Mouse (Mus musculus): ENCODE measurements around the gene Zc3h14. TPM values are rescaled to one million over a fixed set of nuclear protein-coding genes. Genes with fewer than 3 reads are reported as not detected.

The Zc3h14 gene
- polyA plus RNA-seq, 1 experiment, result 35.8 TPM

GRCm38 (mm10) chr12:98736951-98737800 is 9.6 kb upstream of the Zc3h14 start, which contains the start of gene Ptpn21:
Ptpn21 (minus strand) TSS chr12:98737405.
- 1% methylated on average over 75 of the region's 75 CpGs for WGBS
- no peak for DNase-seq (ENCODE audit: low read depth, low spot score)

- no peak for DNase-seq (ENCODE audit: low read depth, low spot score)
Observed at GRCm38 (mm10) chr12:98737801-98738350, 8.9 kb upstream of the Zc3h14 start.

GRCm38 (mm10) chr12:98741011-98741501 is 5.7 kb upstream of the Zc3h14 start:
- DNase-seq (ENCODE audit: low read depth, low spot score), result no peak
- 23% methylated on average over 3 of the region's 3 CpGs for WGBS

More at GRCm38 (mm10) chr12:98737801-98738350, 8.9 kb upstream of the Zc3h14 start:
- 14% methylated on average over 7 of the region's 7 CpGs for WGBS

GRCm38 (mm10) chr12:98745626-98746025 is 1.1 kb upstream of the Zc3h14 start:
- WGBS, result 54% methylated on average over 4 of the region's 4 CpGs
- no peak for DNase-seq (ENCODE audit: low read depth, low spot score)

- WGBS, result 13% methylated on average over 2 of the region's 2 CpGs
- no peak for DNase-seq (ENCODE audit: low read depth, low spot score)
Observed at GRCm38 (mm10) chr12:98746131-98746530, 633 bp upstream of the Zc3h14 start.

- 1% methylated on average over 14 of the region's 14 CpGs for WGBS
- DNase-seq (ENCODE audit: low read depth, low spot score), result no peak
Observed at GRCm38 (mm10) chr12:98747380-98747753, 603 bp downstream of the Zc3h14 start.

- no peak for DNase-seq (ENCODE audit: low read depth, low spot score)
- 80% methylated on average over 6 of the region's 6 CpGs for WGBS
Observed at GRCm38 (mm10) chr12:98757636-98758035, 10.9 kb downstream of the Zc3h14 start.

GRCm38 (mm10) chr12:98759700-98760099 is 12.9 kb downstream of the Zc3h14 start:
- WGBS, result 92% methylated on average over 6 of the region's 6 CpGs

GRCm38 (mm10) chr12:98766241-98766640 is 19.5 kb downstream of the Zc3h14 start:
- no peak for DNase-seq (ENCODE audit: low read depth, low spot score)
- WGBS, result 95% methylated on average over 2 of the region's 2 CpGs

More at GRCm38 (mm10) chr12:98759700-98760099, 12.9 kb downstream of the Zc3h14 start:
- DNase-seq (ENCODE audit: low read depth, low spot score), result no peak

GRCm38 (mm10) chr12:98777509-98777908 is 30.7 kb downstream of the Zc3h14 start:
- DNase-seq (ENCODE audit: low read depth, low spot score), result no peak
- 70% methylated on average over 3 of the region's 3 CpGs for WGBS

- 75% methylated on average over 4 of the region's 4 CpGs for WGBS
- DNase-seq (ENCODE audit: low read depth, low spot score), result no peak
Observed at GRCm38 (mm10) chr12:98779148-98779547, 32.4 kb downstream of the Zc3h14 start.

GRCm38 (mm10) chr12:98784251-98784650 is 37.5 kb downstream of the Zc3h14 start:
- no peak for DNase-seq (ENCODE audit: low read depth, low spot score)
- WGBS, result 100% methylated on average over 1 of the region's 1 CpGs

GRCm38 (mm10) chr12:98795731-98796318 is 49.1 kb downstream of the Zc3h14 start:
- no peak for DNase-seq (ENCODE audit: low read depth, low spot score)
- WGBS, result 94% methylated on average over 3 of the region's 3 CpGs

- DNase-seq (ENCODE audit: low read depth, low spot score), result no peak
- 73% methylated on average over 5 of the region's 5 CpGs for WGBS
Observed at GRCm38 (mm10) chr12:98800334-98800733, 53.6 kb downstream of the Zc3h14 start.

- no peak for DNase-seq (ENCODE audit: low read depth, low spot score)
- WGBS, result 67% methylated on average over 3 of the region's 3 CpGs
Observed at GRCm38 (mm10) chr12:98802245-98802644, 55.5 kb downstream of the Zc3h14 start.

- DNase-seq (ENCODE audit: low read depth, low spot score), result no peak
- 97% methylated on average over 3 of the region's 3 CpGs for WGBS
Observed at GRCm38 (mm10) chr12:98804078-98804748, 57.4 kb downstream of the Zc3h14 start.

- no peak for DNase-seq (ENCODE audit: low read depth, low spot score)
- WGBS, result 89% methylated on average over 2 of the region's 2 CpGs
Observed at GRCm38 (mm10) chr12:98820781-98821180, 74.0 kb downstream of the Zc3h14 start.

GRCm38 (mm10) chr12:98831122-98831521 is 84.4 kb downstream of the Zc3h14 start:
- DNase-seq (ENCODE audit: low read depth, low spot score), result no peak
- WGBS, result 79% methylated on average over 7 of the region's 7 CpGs

- DNase-seq (ENCODE audit: low read depth, low spot score), result no peak
Observed at GRCm38 (mm10) chr12:98832929-98833598, 86.3 kb downstream of the Zc3h14 start.

More at GRCm38 (mm10) chr12:98832929-98833598, 86.3 kb downstream of the Zc3h14 start:
- WGBS, result 80% methylated on average over 8 of the region's 8 CpGs

All from large intestine, adult 2 months (tissue).